Mouse (Mus musculus): ENCODE measurements around the gene 1700021F07Rik.

Gene 1700021F07Rik

GRCm38 (mm10) chr2:173564179-173564578 is 41.8 kb downstream of the 1700021F07Rik start:
- DNase-seq, result peak; percentile 65

Measured in kidney, postnatal 10 days (tissue).